22 mouse cellular contexts compared by ENCODE assay signal in the genomic region with DNA sequence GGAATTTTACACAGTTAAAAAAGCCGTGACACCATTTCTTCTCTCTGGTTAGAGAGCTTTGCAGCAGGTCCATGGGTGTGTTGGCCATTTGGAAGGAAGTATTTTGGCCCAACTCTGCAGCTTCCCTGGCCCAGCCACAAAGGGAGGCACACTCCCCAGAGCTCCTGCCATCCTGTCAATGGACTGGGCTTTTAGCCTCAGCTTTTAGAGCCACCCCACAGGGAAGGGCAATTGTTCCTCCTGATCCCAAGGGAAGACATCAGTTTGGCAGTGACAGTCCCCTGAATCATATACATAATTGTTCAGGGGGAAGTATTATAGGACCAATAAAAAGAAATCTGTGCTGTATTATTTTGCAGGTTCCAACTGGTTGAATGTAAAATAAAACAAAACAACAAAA.
A peak's percentile ranks its signal among the peaks of the same experiment; 100 is the strongest.
DNase-seq lines count a peak whose midpoint lies in the region; ATAC-seq and TF ChIP-seq lines count a peak whose summit lies in the region.
"Had no signal": no experiment of that assay in that cellular context is flagged by ENCODE, and none has a peak within 500 bp of the region (broad histone marks: within the 10 kb centered on the region; RNA-seq: fewer than 3 reads in every experiment).

No protein-coding gene starts in this region.

- 52% methylated on average over 1 of the region's 1 CpGs for WGBS in hindbrain, embryonic 10.5 days
- 13% methylated on average over 1 of the region's 1 CpGs for WGBS in hindbrain, embryonic 14.5 days

- H3K27ac ChIP-seq in hindbrain, embryonic 10.5 days: no peak overlapping the region
- no peak overlapping the region for H3K27ac ChIP-seq in hindbrain, embryonic 14.5 days
- H3K27ac ChIP-seq: embryonic facial prominence, embryonic 12.5 days; embryonic facial prominence, embryonic 15.5 days; gastrocnemius, adult 2 months; heart, adult 2 months; heart, embryonic 10.5 days; heart, embryonic 13.5 days had no signal

- no peaks in the 10 kb centered on the region for H3K9me3 ChIP-seq in hindbrain, embryonic 10.5 days
- H3K9me3 ChIP-seq in hindbrain, embryonic 14.5 days (ENCODE audit: control insufficient read depth, low read length): no peaks in the 10 kb centered on the region
- H3K9me3 ChIP-seq: embryonic facial prominence, embryonic 12.5 days; embryonic facial prominence, embryonic 15.5 days; heart, embryonic 10.5 days; heart, embryonic 13.5 days had no signal

- H3K4me1 ChIP-seq in hindbrain, embryonic 10.5 days (replicated peaks): peaks cover 29% of the 10 kb centered on the region
- H3K4me1 ChIP-seq in hindbrain, embryonic 14.5 days (replicated peaks; ENCODE audit: control insufficient read depth, insufficient read depth, low read length): no peaks in the 10 kb centered on the region

- TF ChIP-seq POLR2A in brain, embryonic 14.5 days (IDR thresholded peaks at IDR 0.05; ENCODE audit: borderline replicate concordance, extremely low read depth, insufficient read depth, insufficient read length, poor library complexity, severe bottlenecking): no peak

- H3K36me3 ChIP-seq in hindbrain, embryonic 10.5 days: no peaks in the 10 kb centered on the region
- H3K36me3 ChIP-seq in hindbrain, embryonic 14.5 days (replicated peaks; ENCODE audit: control insufficient read depth, insufficient read depth): no peaks in the 10 kb centered on the region
- H3K36me3 ChIP-seq: embryonic facial prominence, embryonic 12.5 days; embryonic facial prominence, embryonic 15.5 days; heart, embryonic 10.5 days; heart, embryonic 13.5 days had no signal

- no peak overlapping the region for H3K9ac ChIP-seq in hindbrain, embryonic 14.5 days
- H3K9ac ChIP-seq: embryonic facial prominence, embryonic 12.5 days; embryonic facial prominence, embryonic 15.5 days; forebrain, postnatal 0 days; heart, embryonic 13.5 days had no signal

- H3K4me3 ChIP-seq in hindbrain, embryonic 10.5 days: no peak overlapping the region
- no peak overlapping the region for H3K4me3 ChIP-seq in hindbrain, embryonic 14.5 days (replicated peaks; ENCODE audit: low read length)
- H3K4me3 ChIP-seq: embryonic facial prominence, embryonic 12.5 days; embryonic facial prominence, embryonic 15.5 days; gastrocnemius, adult 2 months; heart, adult 2 months; heart, embryonic 10.5 days; heart, embryonic 13.5 days had no signal

- intact Hi-C loops in left cerebral cortex, postnatal 4 days (cut with DNase I): no loop called here
- intact Hi-C loops in left cerebral cortex, postnatal 14 days (cut with DNase I): no loop called here

- H3K27me3 ChIP-seq in hindbrain, embryonic 10.5 days (ENCODE audit: insufficient read depth, poor library complexity, severe bottlenecking): no peaks in the 10 kb centered on the region
- H3K27me3 ChIP-seq in hindbrain, embryonic 14.5 days (ENCODE audit: control insufficient read depth, insufficient read depth, low read length): no peaks in the 10 kb centered on the region
- H3K27me3 ChIP-seq: embryonic facial prominence, embryonic 12.5 days; embryonic facial prominence, embryonic 15.5 days; heart, embryonic 13.5 days had no signal

- ATAC-seq in hindbrain, embryonic 14.5 days (ENCODE audit: low FRiP score): no peak
- ATAC-seq: activated CD4-positive, CD25-positive, alpha-beta regulatory T cell, adult 4 months; forebrain, embryonic 14.5 days; forebrain, postnatal 0 days; intestine, postnatal 0 days had no signal

- no peak overlapping the region for H3K4me2 ChIP-seq in hindbrain, embryonic 14.5 days (replicated peaks)
- H3K4me2 ChIP-seq: embryonic facial prominence, embryonic 12.5 days; embryonic facial prominence, embryonic 15.5 days; heart, embryonic 13.5 days had no signal

- no peak for TF ChIP-seq CTCF in brain, embryonic 14.5 days (IDR thresholded peaks at IDR 0.05; ENCODE audit: borderline replicate concordance, extremely low read depth, insufficient read depth, insufficient read length)

- DNase-seq in embryo, embryonic 10 days (ENCODE audit: low spot score): peak; percentile 26
- no peak for DNase-seq in embryo, embryonic 10.5 days (ENCODE audit: low spot score)
- peak; percentile 12 for DNase-seq in hindbrain, embryonic 10.5 days (ENCODE audit: low spot score)
- no peak for DNase-seq in hindbrain, embryonic 14.5 days (ENCODE audit: low spot score)
- DNase-seq in left cerebral cortex, postnatal 4 days: peak; percentile 32
- DNase-seq in left cerebral cortex, postnatal 14 days (ENCODE audit: low spot score in 2 of 2): no peak
- peak; percentile 51 for DNase-seq in brain, embryonic 14.5 days (ENCODE audit: low read depth)
- DNase-seq: adrenal gland, adult 8-10 months; adrenal gland, postnatal 25 days; cerebellum, adult 18-20 months; cerebellum, adult 9-10 months; forebrain, postnatal 0 days; gastrocnemius, adult 2 months; gastrocnemius, postnatal 25 days; heart, adult 2 months had no signal

Comparison
In these comparisons a context has a peak if more than half of its experiments do, and no peak if none do; other contexts are left out.
1. DNase-seq: peak in embryo, embryonic 10 days (single experiment), hindbrain, embryonic 10.5 days (single experiment), left cerebral cortex, postnatal 4 days (single experiment) and brain, embryonic 14.5 days (single experiment); none in embryo, embryonic 10.5 days (single experiment), hindbrain, embryonic 14.5 days (single experiment) and left cerebral cortex, postnatal 14 days (0 of 2).